Mouse (Mus musculus) small intestine, adult 2 months (tissue): ENCODE measurements around the gene Rundc3a. TPM values are rescaled to one million over a fixed set of nuclear protein-coding genes. Genes with fewer than 3 reads are reported as not detected.

Experiments used
- H3K27ac ChIP-seq: fragments of 200-500 bp; 2 replicates; pipeline ENCODE4 v1.5.1; 2012; ENCODE audit warnings: low read depth, low read length, control low read depth, inconsistent platforms; ENCODE audit not compliant: insufficient read depth
- H3K27me3 ChIP-seq: fragments of 200-500 bp; 2 replicates; pipeline ENCODE4 v1.6.1; 2012; ENCODE audit warnings: mild to moderate bottlenecking, moderate library complexity, low read length, inconsistent platforms; ENCODE audit not compliant: control insufficient read depth, insufficient read depth
- H3K36me3 ChIP-seq: fragments of 200-500 bp; 2 replicates; pipeline ENCODE4 v1.6.1; 2012; ENCODE audit warnings: mild to moderate bottlenecking, low read length, control low read depth, inconsistent platforms; ENCODE audit not compliant: control insufficient read depth, insufficient read depth
- H3K4me1 ChIP-seq: fragments of 200-500 bp; 2 replicates; pipeline ENCODE4 v1.6.1; 2012; ENCODE audit warnings: low read length, inconsistent platforms, mixed read lengths; ENCODE audit not compliant: control insufficient read depth, insufficient read depth, insufficient read length
- H3K4me3 ChIP-seq: fragments of 200-500 bp; 2 replicates; pipeline ENCODE4 v1.5.1; 2012; ENCODE audit warnings: low read depth, mild to moderate bottlenecking, control low read depth, inconsistent platforms, low read length, moderate library complexity
- CTCF ChIP-seq: fragments of 200-500 bp; IDR thresholded peaks from 2 replicates; pipeline ENCODE4 v1.5.1; 2012; ENCODE audit warnings: low read depth, mild to moderate bottlenecking, control low read depth, inconsistent platforms, low read length, moderate library complexity, mixed read lengths; ENCODE audit not compliant: insufficient replicate concordance, insufficient read length; ENCODE audit errors: extremely low read depth
- POLR2A ChIP-seq: fragments of 200-500 bp; IDR thresholded peaks from 2 replicates; pipeline ENCODE4 v1.6.1; 2012; ENCODE audit warnings: low read depth, mild to moderate bottlenecking, control low read depth, inconsistent platforms, low read length, moderate library complexity
- WGBS: fragments of 180-500 bp; shearing (Covaris S2); methylation state at CpG from one replicate; pipeline ENCODE4 v1.1.7; 2018; 5-methylcytosine and 5-hydroxymethylcytosine counted together
- polyA plus RNA-seq: library from polyadenylated mRNA; depleted of rRNA; stranded (reverse); fragments of >200 nt; gene quantifications from 2 replicates; pipeline ENCODE4 v1.2.3, GENCODE M21; 2012

Gene Rundc3a
- polyA plus RNA-seq, 1 experiment = 6.5 TPM

- H3K36me3 ChIP-seq = peaks cover 11% of the 10 kb centered on the region
- WGBS = 92% methylated on average over 8 of the region's 8 CpGs
- H3K27me3 ChIP-seq = peaks cover 14% of the 10 kb centered on the region; the same call in 1 of the 2 replicates
Measured at GRCm38 (mm10) chr11:102440255-102440654, 47.1 kb downstream of the Rundc3a start.

GRCm38 (mm10) chr11:102441434-102441833, 48.2 kb downstream of the Rundc3a start:
- peaks cover 1% of the 10 kb centered on the region; the same call in 1 of the 2 replicates for H3K36me3 ChIP-seq
- no peak overlapping the region for H3K27ac ChIP-seq
- 77% methylated on average over 3 of the region's 3 CpGs for WGBS
- peaks cover 17% of the 10 kb centered on the region for H3K4me1 ChIP-seq
- TF ChIP-seq POLR2A (no peak), CTCF (no peak)
- H3K27me3 ChIP-seq = peaks cover 19% of the 10 kb centered on the region
- H3K4me3 ChIP-seq = no peak overlapping the region

More at GRCm38 (mm10) chr11:102440255-102440654, 47.1 kb downstream of the Rundc3a start:
- TF ChIP-seq POLR2A (no peak), CTCF (no peak)
- no peak overlapping the region for H3K27ac ChIP-seq
- H3K4me1 ChIP-seq = peaks cover 10% of the 10 kb centered on the region
- no peak overlapping the region for H3K4me3 ChIP-seq

GRCm38 (mm10) chr11:102442089-102442488, 48.9 kb downstream of the Rundc3a start:
- Histone ChIP-seq H3K4me3 (no peak overlapping the region), H3K27me3 (peaks cover 26% of the 10 kb centered on the region), H3K4me1 (peaks cover 18% of the 10 kb centered on the region), H3K36me3 (no peaks in the 10 kb centered on the region), H3K27ac (no peak overlapping the region)
- TF ChIP-seq POLR2A (no peak), CTCF (no peak)
- 83% methylated on average over 6 of the region's 6 CpGs for WGBS

- 49% methylated on average over 12 of the region's 12 CpGs for WGBS
- H3K27me3 ChIP-seq = peaks cover 33% of the 10 kb centered on the region
- no peak overlapping the region for H3K4me3 ChIP-seq
- no peaks in the 10 kb centered on the region for H3K36me3 ChIP-seq
- H3K27ac ChIP-seq = no peak overlapping the region
- TF ChIP-seq CTCF = no peak
- H3K4me1 ChIP-seq = peaks cover 8% of the 10 kb centered on the region
Measured at GRCm38 (mm10) chr11:102443740-102444139, 50.5 kb downstream of the Rundc3a start.

GRCm38 (mm10) chr11:102444321-102444720, 51.1 kb downstream of the Rundc3a start:
- H3K27me3 ChIP-seq = peaks cover 34% of the 10 kb centered on the region
- WGBS = 74% methylated on average over 3 of the region's 3 CpGs
- TF ChIP-seq CTCF (no peak), POLR2A (no peak)
- peaks cover 8% of the 10 kb centered on the region for H3K4me1 ChIP-seq
- no peaks in the 10 kb centered on the region for H3K36me3 ChIP-seq
- no peak overlapping the region for H3K27ac ChIP-seq
- no peak overlapping the region for H3K4me3 ChIP-seq

- Histone ChIP-seq H3K27ac (no peak overlapping the region), H3K4me1 (peaks cover 8% of the 10 kb centered on the region), H3K4me3 (no peak overlapping the region), H3K36me3 (no peaks in the 10 kb centered on the region), H3K27me3 (peaks cover 33% of the 10 kb centered on the region)
- 31% methylated on average over 6 of the region's 6 CpGs for WGBS
- TF ChIP-seq CTCF = no peak
- TF ChIP-seq POLR2A = no peak
Measured at GRCm38 (mm10) chr11:102444781-102445180, 51.6 kb downstream of the Rundc3a start.

- Histone ChIP-seq H3K4me3 (no peak overlapping the region), H3K27ac (no peak overlapping the region)
Measured at GRCm38 (mm10) chr11:102445264-102445890, 52.2 kb downstream of the Rundc3a start.

More at GRCm38 (mm10) chr11:102445264-102445890, 52.2 kb downstream of the Rundc3a start:
- 22% methylated on average over 10 of the region's 10 CpGs for WGBS
- Histone ChIP-seq H3K36me3 (no peaks in the 10 kb centered on the region), H3K4me1 (peaks cover 8% of the 10 kb centered on the region), H3K27me3 (peaks cover 33% of the 10 kb centered on the region)
- TF ChIP-seq CTCF (no peak), POLR2A (no peak)
